Mouse (Mus musculus) testis, adult 2 months (tissue): Measurements from ENCODE around the gene Vat1. TPM values are rescaled to one million over a fixed set of nuclear protein-coding genes. Genes with fewer than 3 reads are reported as not detected.
"Not testable (repeated sequence)": the region's sequence is repeated elsewhere in the genome, so short reads cannot be mapped to it uniquely, and the experiment has no call there.

ENCODE experiments used
- H3K27ac ChIP-seq: fragments of 200-500 bp; 2 replicates; pipeline ENCODE4 v1.5.1; 2012; ENCODE audit warnings: low read depth, low read length; ENCODE audit not compliant: control insufficient read depth, insufficient read depth
- H3K27me3 ChIP-seq: fragments of 200-500 bp; 2 replicates; pipeline ENCODE4 v1.6.1; 2012; ENCODE audit warnings: mild to moderate bottlenecking, low read length, moderate library complexity; ENCODE audit not compliant: control insufficient read depth, insufficient read depth
- H3K36me3 ChIP-seq: fragments of 200-500 bp; 2 replicates; pipeline ENCODE4 v1.6.1; 2012; ENCODE audit warnings: mild to moderate bottlenecking, low read length; ENCODE audit not compliant: control insufficient read depth, insufficient read depth
- H3K4me1 ChIP-seq: fragments of 200-500 bp; 2 replicates; pipeline ENCODE4 v1.6.1; 2012; ENCODE audit warnings: low read length; ENCODE audit not compliant: control insufficient read depth, insufficient read depth
- H3K4me3 ChIP-seq: fragments of 200-500 bp; 2 replicates; pipeline ENCODE4 v1.5.1; 2012; ENCODE audit warnings: low read depth, mild to moderate bottlenecking, low read length, moderate library complexity, mixed read lengths; ENCODE audit not compliant: control insufficient read depth
- CTCF ChIP-seq: fragments of 200-500 bp; IDR thresholded peaks from 2 replicates; pipeline ENCODE4 v1.5.1; 2012; ENCODE audit warnings: low read depth, mild to moderate bottlenecking, inconsistent platforms, low read length, moderate library complexity; ENCODE audit not compliant: control insufficient read depth, insufficient read depth, insufficient replicate concordance
- POLR2A ChIP-seq: fragments of 200-500 bp; IDR thresholded peaks from 2 replicates; pipeline ENCODE4 v1.6.1; 2012; ENCODE audit warnings: low read depth, mild to moderate bottlenecking, inconsistent platforms, low read length, moderate library complexity; ENCODE audit not compliant: control insufficient read depth
- polyA plus RNA-seq: library from polyadenylated mRNA; depleted of rRNA; stranded (reverse); fragments of >200 nt; gene quantifications from 2 replicates; pipeline ENCODE4 v1.2.3, GENCODE M21; 2012

Gene Vat1
- polyA plus RNA-seq, 1 experiment, result 43.3 TPM

- Histone ChIP-seq H3K4me1 (peaks cover 11% of the 10 kb centered on the region), H3K36me3 (no peaks in the 10 kb centered on the region)
- TF ChIP-seq CTCF (no peak), POLR2A (no peak)
These were observed 7.8 kb downstream of the Vat1 start for GRCm38 (mm10) chr11:101458217-101458616.

GRCm38 (mm10) chr11:101457631-101458030 lies 8.4 kb downstream of the Vat1 start:
- H3K27me3 ChIP-seq, result no peaks in the 10 kb centered on the region
- no peaks in the 10 kb centered on the region for H3K36me3 ChIP-seq
- H3K4me3 ChIP-seq, result no peak overlapping the region
- peaks cover 6% of the 10 kb centered on the region for H3K4me1 ChIP-seq
- no peak for TF ChIP-seq CTCF
- TF ChIP-seq POLR2A, result no peak
- no peak overlapping the region for H3K27ac ChIP-seq

More at GRCm38 (mm10) chr11:101458217-101458616, 7.8 kb downstream of the Vat1 start:
- H3K27me3 ChIP-seq, result no peaks in the 10 kb centered on the region
- H3K27ac ChIP-seq, result no peak overlapping the region
- H3K4me3 ChIP-seq, result no peak overlapping the region

- no peaks in the 10 kb centered on the region for H3K4me1 ChIP-seq
- H3K27ac ChIP-seq, result no peak overlapping the region
- H3K36me3 ChIP-seq, result no peaks in the 10 kb centered on the region
- H3K4me3 ChIP-seq, result no peak overlapping the region
- TF ChIP-seq POLR2A, result no peak
- no peak for TF ChIP-seq CTCF
- H3K27me3 ChIP-seq, result no peaks in the 10 kb centered on the region
These were observed 10.4 kb downstream of the Vat1 start for GRCm38 (mm10) chr11:101455627-101456026.

GRCm38 (mm10) chr11:101454702-101455101 lies 11.3 kb downstream of the Vat1 start:
- Histone ChIP-seq H3K27me3 (no peaks in the 10 kb centered on the region), H3K36me3 (no peaks in the 10 kb centered on the region), H3K27ac (no peak overlapping the region), H3K4me1 (no peaks in the 10 kb centered on the region), H3K4me3 (no peak overlapping the region)
- TF ChIP-seq POLR2A (no peak), CTCF (no peak)

GRCm38 (mm10) chr11:101452093-101452774 lies 13.8 kb downstream of the Vat1 start:
- Histone ChIP-seq H3K27me3 (no peaks in the 10 kb centered on the region), H3K27ac (no peak overlapping the region), H3K4me1 (no peaks in the 10 kb centered on the region), H3K36me3 (no peaks in the 10 kb centered on the region), H3K4me3 (no peak overlapping the region)
- no peak for TF ChIP-seq CTCF
- no peak for TF ChIP-seq POLR2A

- no peaks in the 10 kb centered on the region for H3K36me3 ChIP-seq
- no peaks in the 10 kb centered on the region for H3K4me1 ChIP-seq
- TF ChIP-seq POLR2A (no peak), CTCF (no peak)
- H3K27me3 ChIP-seq, result no peaks in the 10 kb centered on the region
- no peak overlapping the region for H3K4me3 ChIP-seq
- H3K27ac ChIP-seq, result no peak overlapping the region
These were observed 14.5 kb downstream of the Vat1 start for GRCm38 (mm10) chr11:101451536-101451935.

GRCm38 (mm10) chr11:101450394-101450793 lies 15.6 kb downstream of the Vat1 start:
- TF ChIP-seq CTCF (no peak), POLR2A (no peak)
- Histone ChIP-seq H3K4me1 (no peaks in the 10 kb centered on the region), H3K27me3 (no peaks in the 10 kb centered on the region), H3K4me3 (no peak overlapping the region), H3K36me3 (no peaks in the 10 kb centered on the region), H3K27ac (no peak overlapping the region)

- not testable (repeated sequence) for H3K36me3 ChIP-seq, H3K27me3 ChIP-seq, H3K4me3 ChIP-seq, H3K4me1 ChIP-seq, H3K27ac ChIP-seq
These were observed 16.4 kb downstream of the Vat1 start for GRCm38 (mm10) chr11:101449596-101449995.
